Mouse (Mus musculus): Measurements from ENCODE around the gene Disp3.

DNA sequence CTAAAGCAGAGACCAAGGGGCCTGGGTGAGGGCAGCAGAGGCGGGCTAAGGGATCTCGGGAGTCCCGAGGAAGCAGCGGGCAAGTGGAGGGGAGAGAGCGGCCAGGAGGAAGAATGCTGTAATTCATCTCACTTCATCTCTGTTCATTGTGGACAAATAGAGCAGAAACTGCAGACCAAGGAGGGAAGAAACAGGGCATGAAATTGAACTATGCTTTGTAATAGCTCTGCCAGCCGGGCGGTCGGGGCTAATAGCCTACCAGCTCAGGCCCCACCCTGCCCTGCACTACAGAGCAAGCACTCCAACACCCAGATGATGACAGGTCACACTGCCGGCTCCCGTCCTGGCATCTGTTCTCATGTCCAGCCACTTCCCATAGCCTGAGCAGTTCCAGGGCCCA, 34.4 kb upstream of the Disp3 start:
- TF ChIP-seq CTCF (IDR thresholded peaks at IDR 0.05; ENCODE audit: low read depth) = no peak
- no peak for TF ChIP-seq EP300 (optimal IDR thresholded peaks at IDR 0.05)

Data from stomach, postnatal 0 days (tissue).